Mouse (Mus musculus) lung, adult 2 months (tissue): ENCODE measurements around the gene Grap2.

Experiments used
- CTCF ChIP-seq: fragments of 200-500 bp; IDR thresholded peaks from 2 replicates; pipeline ENCODE4 v1.5.1; 2011; ENCODE audit warnings: mild to moderate bottlenecking, low read length, control low read depth; ENCODE audit not compliant: insufficient read depth
- POLR2A ChIP-seq: fragments of 200-500 bp; IDR thresholded peaks from 2 replicates; pipeline ENCODE4 v1.6.1; 2011; ENCODE audit warnings: low read depth, mild to moderate bottlenecking, control low read depth, low read length, borderline replicate concordance; ENCODE audit errors: extremely low read depth

DNA sequence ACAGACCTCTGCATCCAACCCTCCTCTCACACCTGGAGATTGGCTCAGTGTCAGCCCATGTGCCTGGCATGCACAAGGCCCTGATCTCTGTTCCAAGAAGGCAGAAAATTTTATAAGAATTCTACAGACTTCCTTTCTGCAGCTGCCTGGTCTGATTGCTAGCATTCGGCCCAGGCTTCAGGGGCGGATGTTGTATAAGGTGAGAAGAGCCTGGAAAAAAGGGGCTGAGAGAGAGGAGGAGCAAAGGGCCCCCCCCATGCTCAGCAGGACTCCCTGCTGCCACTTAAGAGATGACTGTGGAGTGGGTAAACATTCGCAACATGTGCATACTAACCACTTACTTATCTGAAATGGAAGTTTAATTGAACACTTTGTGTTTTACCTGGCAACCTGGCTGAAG, 35.6 kb downstream of the Grap2 start:
- TF ChIP-seq CTCF (no peak), POLR2A (no peak)
